Mouse (Mus musculus) mature B cell (primary cell): Measurements from ENCODE around the gene Fut4.
"Not testable (repeated sequence)": the region's sequence is repeated elsewhere in the genome, so short reads cannot be mapped to it uniquely, and the experiment has no call there.

Experiments
- in situ Hi-C: fragments of 300-500 bp; cut with MboI; formaldehyde crosslinking; loops from 2 replicates; pipeline ENCODE4 v1.14.3; 2019

Fut4 gene

GRCm38 (mm10) chr9:14726005-14726404, 26.2 kb downstream of the Fut4 start:
- in situ Hi-C loops, result no loop called here

- in situ Hi-C loops, result no loop called here
These were observed 27.3 kb downstream of the Fut4 start for GRCm38 (mm10) chr9:14724755-14725420.

GRCm38 (mm10) chr9:14721610-14722009, 30.6 kb downstream of the Fut4 start:
- in situ Hi-C loops, result no loop called here

- in situ Hi-C loops, result no loop called here
These were observed 31.8 kb downstream of the Fut4 start for GRCm38 (mm10) chr9:14720384-14720783.

GRCm38 (mm10) chr9:14718332-14718691, 33.9 kb downstream of the Fut4 start:
- in situ Hi-C loops, result no loop called here

- in situ Hi-C loops, result no loop called here
These were observed 34.4 kb downstream of the Fut4 start for GRCm38 (mm10) chr9:14717689-14718331.

- in situ Hi-C loops, result no loop called here
These were observed 36.9 kb downstream of the Fut4 start for GRCm38 (mm10) chr9:14715258-14715657.

GRCm38 (mm10) chr9:14710910-14711309, 41.3 kb downstream of the Fut4 start:
- in situ Hi-C loops, result no loop called here

GRCm38 (mm10) chr9:14705321-14706162, 46.7 kb downstream of the Fut4 start:
- in situ Hi-C loops, result no loop called here

- in situ Hi-C loops, result not testable (repeated sequence)
These were observed 51.4 kb downstream of the Fut4 start for GRCm38 (mm10) chr9:14700795-14701194.

GRCm38 (mm10) chr9:14699288-14699640, 52.9 kb downstream of the Fut4 start:
- in situ Hi-C loops, result no loop called here

GRCm38 (mm10) chr9:14698582-14699287, 53.5 kb downstream of the Fut4 start:
- in situ Hi-C loops, result no loop called here
